Mouse (Mus musculus) frontal cortex, postnatal 25 days (tissue): Measurements from ENCODE around the gene Gpr137.
"Not testable (repeated sequence)": the region's sequence is repeated elsewhere in the genome, so short reads cannot be mapped to it uniquely, and the experiment has no call there.

ENCODE experiments used
- DNase-seq, 2 experiments: peaks; one replicate each; pipeline ENCODE4 v3.0.0; 2022; ENCODE audit warnings: low spot score in 2 of 2

Gpr137 gene

DNA sequence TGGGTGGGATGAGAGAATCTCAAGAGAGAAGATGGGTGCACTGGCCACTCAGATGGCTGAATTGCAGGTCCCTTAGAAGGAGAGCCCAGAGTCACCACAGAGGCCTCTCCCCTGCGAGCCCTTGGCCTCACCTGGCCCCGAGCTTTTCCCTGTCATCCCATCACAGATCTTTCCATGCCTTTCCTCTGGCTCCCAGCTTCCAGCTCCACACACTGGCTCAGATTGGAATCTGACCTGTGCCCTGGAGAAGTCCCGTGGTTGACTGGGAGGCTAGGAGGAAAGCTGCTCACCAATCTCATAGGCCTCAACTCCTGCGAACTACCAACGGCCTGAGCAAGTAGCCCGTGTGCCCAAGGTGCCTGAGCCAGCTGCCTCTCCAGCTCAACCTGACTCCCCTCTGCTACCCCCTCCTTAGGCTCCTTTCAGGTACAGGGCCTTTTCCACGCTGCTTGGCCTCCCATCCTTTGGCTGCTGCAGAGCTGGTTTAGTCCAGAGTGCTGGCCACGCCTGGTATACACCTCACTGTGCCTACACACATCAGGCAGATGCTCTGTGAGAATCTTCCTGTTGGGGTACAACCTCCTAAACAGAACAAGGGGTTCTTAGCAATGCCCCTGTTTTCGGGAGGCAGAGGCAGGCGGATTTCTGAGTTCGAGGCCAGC lies 36.7 kb downstream of the Gpr137 start:
- no peak for DNase-seq

DNA sequence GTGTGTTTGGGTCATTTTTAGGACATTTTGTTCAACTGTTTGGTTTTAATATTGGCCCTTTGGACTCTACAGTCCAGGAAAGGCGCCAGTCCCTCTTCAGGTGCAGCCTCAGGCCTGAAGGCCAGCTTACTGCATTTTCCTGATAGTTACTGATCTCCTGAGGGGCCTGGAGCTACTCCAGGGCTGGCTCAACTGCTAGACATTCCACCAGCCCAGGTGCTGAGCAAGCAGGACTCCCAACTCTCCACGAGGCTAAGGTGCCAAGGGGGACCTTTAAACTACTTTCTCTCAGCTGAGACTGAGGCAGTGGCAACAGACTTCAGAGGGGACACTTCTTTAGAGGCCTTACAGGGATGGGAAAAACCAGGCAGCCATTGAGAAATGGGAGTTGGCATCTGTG lies 37.4 kb downstream of the Gpr137 start:
- DNase-seq, result no peak

DNA sequence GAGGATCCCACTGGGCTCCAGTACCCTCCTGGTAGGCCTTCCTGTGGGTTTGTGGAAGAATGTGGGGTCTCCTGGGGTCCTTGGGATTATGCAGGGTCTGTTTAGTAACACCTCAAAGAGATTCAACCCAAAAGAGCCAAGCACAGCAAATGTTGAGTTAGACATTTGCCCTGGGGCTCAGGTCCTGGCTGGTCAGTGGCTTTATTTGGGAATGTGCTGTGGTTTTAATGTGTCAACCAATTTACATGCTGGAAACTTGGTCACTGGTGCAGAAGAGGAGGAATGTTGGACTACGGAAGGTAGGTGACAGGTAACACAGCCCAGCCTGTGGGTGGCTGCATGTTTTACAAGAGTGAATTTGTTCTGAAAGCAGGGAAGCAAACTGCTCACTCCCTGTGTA lies 39.2 kb downstream of the Gpr137 start:
- no peak for DNase-seq

DNA sequence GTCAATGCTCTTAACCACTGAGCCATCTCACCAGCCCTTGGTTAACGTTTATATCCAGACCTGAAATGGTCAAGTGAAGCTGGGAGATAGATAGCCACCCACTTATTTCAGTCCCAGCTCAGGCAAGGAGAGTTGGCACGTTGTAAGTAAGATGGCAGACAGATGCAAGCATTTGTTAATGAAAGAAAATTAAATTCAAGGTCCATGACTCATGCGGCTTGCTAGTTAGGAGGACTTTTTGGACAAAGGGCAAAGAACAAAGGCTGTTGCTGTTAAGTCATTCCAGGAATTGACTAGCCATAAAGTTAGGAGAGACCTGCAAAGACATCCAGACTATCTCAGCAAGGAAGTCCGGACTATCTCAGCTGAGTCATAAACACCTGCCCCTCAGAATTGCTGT lies 42.6 kb downstream of the Gpr137 start:
- DNase-seq, result no peak

DNA sequence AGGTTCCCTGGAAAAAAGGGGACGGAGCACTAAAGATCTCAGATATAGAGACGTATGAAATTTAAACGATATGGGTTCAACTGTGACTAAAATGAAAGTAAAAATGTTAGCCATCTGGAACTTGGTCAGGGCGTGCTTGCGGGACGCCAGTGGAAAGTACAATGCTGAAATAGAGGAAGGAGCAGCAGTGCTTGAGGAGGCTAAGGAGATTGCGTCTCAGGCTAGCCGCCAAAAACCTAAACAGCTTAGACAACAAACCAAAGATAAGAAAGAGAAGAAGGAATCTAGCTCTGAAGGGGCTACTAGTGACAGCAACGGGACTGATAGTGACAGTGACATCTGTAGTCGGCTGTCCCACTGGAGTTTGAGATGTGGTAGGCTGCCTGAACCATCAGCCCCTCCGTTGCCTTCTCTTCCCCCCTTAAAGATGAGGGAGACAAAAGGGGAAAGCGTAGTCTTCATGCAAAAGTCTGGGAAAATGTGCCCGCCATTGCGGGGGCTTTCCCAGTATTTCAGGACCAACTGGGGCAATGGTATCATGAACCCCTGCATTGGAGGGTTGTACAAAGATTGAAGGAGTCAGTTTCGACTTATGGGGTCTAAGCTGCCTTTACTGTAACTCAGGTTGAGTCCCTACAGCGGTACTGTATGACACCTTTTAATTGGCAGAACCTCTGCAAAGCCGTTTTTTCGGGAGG lies 46.5 kb downstream of the Gpr137 start:
- DNase-seq, result not testable (repeated sequence)

DNA sequence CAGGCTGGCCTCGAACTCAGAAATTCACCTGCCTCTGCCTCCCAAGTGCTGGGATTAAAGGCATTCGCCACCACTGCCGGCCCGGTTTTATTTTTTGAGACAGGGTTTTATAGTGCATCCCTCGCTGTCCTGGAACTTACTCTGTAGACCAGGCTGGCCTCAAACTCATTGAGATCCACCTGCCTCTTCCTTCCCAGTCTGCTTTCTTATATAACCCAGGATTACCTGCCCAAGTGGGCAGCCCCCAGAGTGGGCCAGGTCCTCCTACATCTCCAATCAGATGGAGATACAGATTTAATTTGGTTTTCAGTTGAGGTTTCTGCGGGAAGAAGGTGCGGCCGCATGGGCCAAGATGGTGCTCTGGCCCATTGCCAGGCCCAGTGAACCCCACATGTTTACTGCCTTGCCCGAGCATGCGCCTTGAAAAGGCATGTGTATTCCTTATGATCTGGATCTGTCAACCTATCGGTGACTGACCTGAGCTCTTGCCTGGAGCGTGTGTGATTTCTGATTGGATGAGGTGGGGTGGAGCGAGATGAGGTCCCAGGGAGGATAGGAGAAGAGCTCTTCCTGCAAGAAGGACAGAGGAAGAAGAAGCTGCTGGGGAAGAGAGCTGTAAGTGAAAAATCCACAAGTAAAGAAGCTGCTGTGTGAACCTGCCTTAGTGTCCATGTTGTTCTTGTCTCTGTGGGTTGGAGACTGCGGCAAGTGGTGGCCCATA lies 48.4 kb downstream of the Gpr137 start:
- no peak for DNase-seq

DNA sequence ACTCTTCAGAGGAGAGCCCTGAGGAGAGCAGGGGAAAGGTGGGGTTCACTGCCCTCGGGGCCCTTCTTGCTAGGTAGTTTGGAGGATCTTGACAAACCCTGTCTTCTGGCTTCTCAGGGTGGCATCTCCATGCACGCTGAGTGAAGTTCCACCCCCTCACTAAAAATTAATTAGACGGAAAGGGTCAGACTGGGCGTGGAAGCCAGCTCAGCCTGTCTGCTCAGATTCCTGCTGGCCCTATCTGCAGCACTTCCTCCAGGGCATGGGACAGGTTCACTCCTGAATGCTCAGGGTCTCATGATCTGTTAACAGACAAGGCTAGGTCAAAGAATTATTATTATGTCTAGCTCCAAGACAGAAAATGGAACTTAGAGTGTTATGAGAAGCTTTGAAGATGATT lies 49.8 kb downstream of the Gpr137 start:
- DNase-seq, result no peak
